Mouse (Mus musculus) intestine, embryonic 14.5 days (tissue): ENCODE measurements around the gene Gphb5. TPM values are rescaled to one million over a fixed set of nuclear protein-coding genes. Genes with fewer than 3 reads are reported as not detected.

Source experiments
- ATAC-seq: fragments of 200-750 bp; cut with Nextera tagmentation; replicated peaks from 2 replicates; pipeline ENCODE4 v1.8.0; 2017; ENCODE audit warnings: low read depth, moderate number of reproducible peaks, moderate TSS enrichment, moderate library complexity; ENCODE audit not compliant: low FRiP score, low TSS enrichment
- DNase-seq: peaks from one replicate; pipeline ENCODE4 v3.0.0-alpha.2; 2018; ENCODE audit warnings: low spot score
- H3K27ac ChIP-seq: fragments of 300-500 bp; sonication (generic); 2 replicates; pipeline ENCODE4 v1.5.1; 2014; ENCODE audit warnings: low read depth, mild to moderate bottlenecking, control low read depth
- H3K27me3 ChIP-seq: fragments of 300-500 bp; sonication (generic); replicated peaks from 2 replicates; pipeline ENCODE4 v1.6.1; 2014; ENCODE audit warnings: low read length, control low read depth; ENCODE audit not compliant: control insufficient read depth, insufficient read depth
- H3K36me3 ChIP-seq: fragments of 300-500 bp; sonication (generic); 2 replicates; pipeline ENCODE4 v1.6.1; 2014; ENCODE audit warnings: low read length, control low read depth; ENCODE audit not compliant: control insufficient read depth, insufficient read depth
- H3K4me1 ChIP-seq: fragments of 300-500 bp; sonication (generic); replicated peaks from 2 replicates; pipeline ENCODE4 v1.6.1; 2014; ENCODE audit warnings: low read length, control low read depth, mixed read lengths; ENCODE audit not compliant: control insufficient read depth, insufficient read depth
- H3K4me2 ChIP-seq: fragments of 300-500 bp; sonication (generic); 2 replicates; pipeline ENCODE4 v1.6.1; 2014; ENCODE audit warnings: low read length
- H3K4me3 ChIP-seq: fragments of 300-500 bp; sonication (generic); 2 replicates; pipeline ENCODE4 v1.5.1; 2014; ENCODE audit warnings: low read depth, low read length, control low read depth, mixed read lengths
- H3K9ac ChIP-seq: fragments of 300-500 bp; sonication (generic); 2 replicates; pipeline ENCODE4 v1.6.1; 2014; ENCODE audit warnings: mild to moderate bottlenecking, low read length
- H3K9me3 ChIP-seq: fragments of 300-500 bp; sonication (generic); 2 replicates; pipeline ENCODE4 v1.6.1; 2016; ENCODE audit warnings: low read length, control low read depth; ENCODE audit not compliant: control insufficient read depth
- WGBS: fragments of 180-500 bp; shearing (Covaris S2); extraction: QIAGEN DNeasy Blood & Tissue Kit; methylation state at CpG from one replicate; pipeline ENCODE4 v1.1.7; 2014; 5-methylcytosine and 5-hydroxymethylcytosine counted together
- polyA plus RNA-seq: library from polyadenylated mRNA; unstranded; fragments of >200 nt; fragmentation: Nextera tagmentation; extraction: Ambion mirVana; gene quantifications from 2 replicates; pipeline ENCODE4 v1.2.1, GENCODE M21; 2014

Gphb5 gene
- polyA plus RNA-seq, 1 experiment from 2014 or later: not detected

DNA sequence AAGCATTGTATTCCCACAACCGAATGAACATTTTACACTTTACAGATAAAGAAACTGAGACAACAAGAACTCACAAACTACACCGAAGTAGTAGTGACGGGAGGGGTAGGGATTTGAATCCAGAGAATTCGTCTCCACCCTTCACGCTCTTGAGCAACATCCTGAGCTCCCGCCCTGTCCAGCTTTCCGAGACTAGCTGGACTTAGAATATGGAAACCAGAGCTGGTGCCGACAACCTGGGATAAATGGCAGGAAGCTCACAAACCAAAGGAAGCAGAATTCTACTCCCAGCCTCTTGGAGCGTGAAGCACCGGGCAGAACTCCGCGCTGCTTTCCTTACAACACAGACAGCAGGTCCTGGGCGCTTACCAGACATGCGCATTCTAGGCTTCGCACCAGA, 28.7 kb downstream of the Gphb5 start:
- Histone ChIP-seq H3K9ac (no peak overlapping the region), H3K4me3 (no peak overlapping the region), H3K4me1 (no peaks in the 10 kb centered on the region), H3K9me3 (no peaks in the 10 kb centered on the region), H3K4me2 (no peak overlapping the region), H3K36me3 (no peaks in the 10 kb centered on the region), H3K27me3 (0 out of 2 replicates have a peak, but pooled peaks cover 3% of the 10 kb centered on the region), H3K27ac (no peak overlapping the region)
- no peak for ATAC-seq
- DNase-seq: no peak
- 82% methylated on average over 15 of the region's 15 CpGs for WGBS

DNA sequence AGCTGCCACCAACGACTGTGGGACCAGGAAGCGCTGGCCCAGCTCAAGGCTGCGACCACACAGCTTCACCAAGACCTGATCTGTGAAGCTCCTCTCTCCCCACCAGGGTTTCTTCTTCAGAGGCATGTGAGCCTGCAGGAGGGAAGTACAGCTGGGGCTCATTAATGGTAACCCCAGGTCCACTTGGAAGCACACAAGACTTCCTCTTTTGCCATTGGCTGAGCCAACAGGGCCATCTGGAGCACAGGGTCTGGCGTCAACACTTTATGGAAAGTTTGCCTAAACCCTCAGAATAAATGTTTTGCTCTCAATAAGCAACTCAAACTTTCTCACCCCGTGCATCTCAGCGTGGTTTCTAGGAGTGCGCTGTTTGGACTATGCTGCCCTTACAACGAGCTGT, 29.4 kb downstream of the Gphb5 start:
- 84% methylated on average over 8 of the region's 8 CpGs for WGBS
- Histone ChIP-seq H3K27ac (no peak overlapping the region), H3K36me3 (no peaks in the 10 kb centered on the region), H3K27me3 (0 out of 2 replicates have a peak, but pooled peaks cover 3% of the 10 kb centered on the region), H3K9me3 (no peaks in the 10 kb centered on the region), H3K4me3 (no peak overlapping the region), H3K4me1 (no peaks in the 10 kb centered on the region), H3K4me2 (no peak overlapping the region), H3K9ac (no peak overlapping the region)
- ATAC-seq (no peak), DNase-seq (no peak)

DNA sequence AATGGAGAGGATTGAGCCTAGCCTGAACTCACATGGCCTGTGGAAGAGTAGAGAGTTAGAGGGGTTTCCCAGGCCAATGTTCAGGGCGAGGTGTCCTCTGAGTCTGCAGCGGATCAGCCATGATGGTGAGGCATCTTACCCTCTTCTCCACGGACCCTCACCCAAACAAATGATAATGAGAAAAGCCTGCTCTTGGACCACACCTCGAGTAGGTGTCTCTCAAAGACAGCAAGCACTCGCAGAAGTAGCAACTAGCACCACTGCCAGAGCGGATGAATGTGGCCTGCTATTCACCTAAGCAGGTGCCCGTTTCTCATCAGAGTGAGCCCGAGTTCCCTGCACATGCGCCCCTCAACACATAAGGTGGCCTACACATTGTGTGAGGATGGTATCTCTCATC, 29.9 kb downstream of the Gphb5 start:
- DNase-seq: no peak
- 90% methylated on average over 9 of the region's 9 CpGs for WGBS
- no peaks in the 10 kb centered on the region for H3K4me1 ChIP-seq
- no peaks in the 10 kb centered on the region for H3K9me3 ChIP-seq
- H3K4me3 ChIP-seq: no peak overlapping the region
- ATAC-seq: no peak
- no peak overlapping the region for H3K27ac ChIP-seq
- 0 out of 2 replicates have a peak, but pooled peaks cover 3% of the 10 kb centered on the region for H3K27me3 ChIP-seq
- no peak overlapping the region for H3K9ac ChIP-seq
- no peak overlapping the region for H3K4me2 ChIP-seq
- H3K36me3 ChIP-seq: no peaks in the 10 kb centered on the region

DNA sequence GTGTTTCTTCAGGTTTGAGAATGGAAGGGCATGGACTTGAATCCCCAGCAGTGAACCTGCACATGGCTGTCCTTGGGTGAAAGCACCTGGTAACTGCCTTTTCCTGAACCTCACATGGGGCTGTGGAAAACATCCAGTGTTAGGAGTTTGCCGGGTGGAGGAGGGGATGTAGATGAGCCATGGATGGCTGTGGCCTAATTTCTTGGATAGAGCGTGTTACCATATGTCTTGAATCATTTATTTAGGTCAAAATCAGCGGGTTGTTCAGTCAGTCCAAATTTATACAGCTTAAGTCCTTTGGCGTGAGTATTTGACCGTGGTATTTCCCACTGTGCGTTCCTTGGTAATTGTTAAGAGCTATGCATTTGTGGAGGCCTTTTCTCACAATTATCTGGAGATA, 40.5 kb downstream of the Gphb5 start:
- Histone ChIP-seq H3K27me3 (no peaks in the 10 kb centered on the region), H3K4me1 (no peaks in the 10 kb centered on the region), H3K4me2 (no peak overlapping the region), H3K9ac (no peak overlapping the region), H3K27ac (no peak overlapping the region), H3K4me3 (no peak overlapping the region), H3K9me3 (no peaks in the 10 kb centered on the region), H3K36me3 (no peaks in the 10 kb centered on the region)
- WGBS: 84% methylated on average over 6 of the region's 6 CpGs
- DNase-seq (no peak), ATAC-seq (no peak)

DNA sequence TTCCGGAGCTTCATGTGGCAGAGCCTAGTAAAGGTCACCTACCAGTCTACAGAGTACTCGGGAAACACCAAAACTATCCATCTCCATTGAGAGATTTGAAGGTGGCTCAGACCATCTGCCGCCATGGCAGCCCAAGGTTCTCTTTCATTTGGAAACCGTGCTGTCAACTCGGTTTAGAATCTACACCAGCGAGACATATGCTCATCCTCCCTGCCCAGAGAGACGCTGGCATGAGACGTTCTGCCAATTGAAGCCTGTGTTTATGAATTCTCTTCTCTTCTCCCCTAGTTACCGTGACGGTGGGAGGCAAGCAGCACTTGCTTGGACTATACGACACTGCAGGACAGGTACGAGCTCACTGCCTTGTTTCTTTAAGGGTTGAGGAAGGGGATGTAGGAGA, 41.5 kb downstream of the Gphb5 start:
- Histone ChIP-seq H3K4me1 (no peaks in the 10 kb centered on the region), H3K9ac (no peak overlapping the region), H3K4me3 (no peak overlapping the region), H3K27ac (no peak overlapping the region), H3K27me3 (no peaks in the 10 kb centered on the region), H3K9me3 (no peaks in the 10 kb centered on the region), H3K4me2 (no peak overlapping the region), H3K36me3 (no peaks in the 10 kb centered on the region)
- WGBS: 89% methylated on average over 12 of the region's 12 CpGs
- DNase-seq (no peak), ATAC-seq (no peak)

DNA sequence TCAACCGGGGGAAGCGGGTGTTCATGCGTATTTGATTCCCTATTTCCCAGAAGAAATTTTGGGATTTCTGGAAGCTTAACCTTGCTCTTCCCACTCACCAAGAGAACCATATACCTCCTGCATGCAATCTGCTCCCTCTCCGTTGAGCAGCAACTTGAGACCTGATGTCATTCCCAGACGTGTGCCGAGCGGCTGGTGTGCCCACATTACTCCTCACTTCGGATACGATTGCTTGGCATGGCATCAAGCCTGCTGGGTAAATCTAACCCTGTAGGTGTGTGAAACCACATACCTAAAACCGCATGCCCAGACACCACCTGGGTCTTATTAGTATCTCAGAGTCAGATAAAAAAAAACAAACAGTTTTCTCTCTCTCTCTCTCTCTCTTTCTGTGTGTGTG, 42.1 kb downstream of the Gphb5 start:
- Histone ChIP-seq H3K27me3 (no peaks in the 10 kb centered on the region), H3K9me3 (no peaks in the 10 kb centered on the region), H3K4me3 (no peak overlapping the region), H3K36me3 (no peaks in the 10 kb centered on the region), H3K4me2 (no peak overlapping the region), H3K9ac (no peak overlapping the region), H3K4me1 (no peaks in the 10 kb centered on the region), H3K27ac (no peak overlapping the region)
- DNase-seq (no peak), ATAC-seq (no peak)
- 94% methylated on average over 10 of the region's 10 CpGs for WGBS

DNA sequence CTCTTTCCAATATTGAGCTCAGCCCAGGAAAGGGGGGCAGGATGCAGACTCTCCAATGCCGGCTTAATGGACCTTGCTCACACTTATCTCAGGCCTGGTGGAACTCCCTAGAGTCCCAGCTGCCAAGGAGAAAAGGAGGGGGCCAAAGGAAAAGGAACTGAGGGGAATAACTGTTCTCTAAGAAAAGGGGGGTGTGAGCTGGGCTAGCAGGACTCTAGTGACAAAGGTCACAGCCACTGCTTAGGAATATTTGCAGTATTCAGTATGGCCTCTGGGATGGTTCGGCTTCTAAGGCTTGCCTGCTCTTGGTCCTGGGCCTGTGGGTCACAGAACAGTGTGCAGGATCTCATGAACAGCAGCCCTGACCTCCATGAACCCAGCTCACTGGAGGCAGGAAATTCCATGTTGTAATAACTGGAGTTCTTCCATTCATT, 47.1 kb downstream of the Gphb5 start:
- Histone ChIP-seq H3K27me3 (no peaks in the 10 kb centered on the region), H3K9ac (no peak overlapping the region), H3K4me1 (no peaks in the 10 kb centered on the region), H3K9me3 (no peaks in the 10 kb centered on the region), H3K27ac (no peak overlapping the region), H3K4me2 (no peak overlapping the region), H3K4me3 (no peak overlapping the region), H3K36me3 (no peaks in the 10 kb centered on the region)
- WGBS: 66% methylated on average over 2 of the region's 2 CpGs
- ATAC-seq (no peak), DNase-seq (no peak)

DNA sequence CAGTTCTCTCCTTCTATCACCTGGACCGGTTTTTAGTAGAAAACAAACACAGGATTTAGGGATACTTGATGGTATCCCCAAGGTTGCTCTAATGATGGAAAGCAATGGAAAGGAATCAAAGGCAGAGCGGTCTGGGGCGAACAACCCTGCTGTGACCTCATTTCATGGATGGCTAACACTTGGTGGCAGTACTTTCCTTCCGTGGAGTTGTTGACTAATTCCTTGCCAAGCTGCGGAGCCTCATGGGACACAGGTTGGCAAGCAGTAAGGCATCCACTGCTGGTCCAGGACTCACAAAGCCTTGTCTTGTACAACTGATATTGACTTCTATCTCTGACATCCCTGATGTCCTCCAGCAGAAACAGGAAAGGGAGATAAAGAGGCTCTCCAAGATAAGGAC, 48.1 kb downstream of the Gphb5 start:
- WGBS: 84% methylated on average over 5 of the region's 5 CpGs
- no peaks in the 10 kb centered on the region for H3K4me1 ChIP-seq
- H3K9me3 ChIP-seq: no peaks in the 10 kb centered on the region
- DNase-seq: no peak
- H3K4me3 ChIP-seq: no peak overlapping the region
- H3K4me2 ChIP-seq: no peak overlapping the region
- no peaks in the 10 kb centered on the region for H3K36me3 ChIP-seq
- no peaks in the 10 kb centered on the region for H3K27me3 ChIP-seq
- ATAC-seq: no peak
- H3K27ac ChIP-seq: no peak overlapping the region
- H3K9ac ChIP-seq: no peak overlapping the region

DNA sequence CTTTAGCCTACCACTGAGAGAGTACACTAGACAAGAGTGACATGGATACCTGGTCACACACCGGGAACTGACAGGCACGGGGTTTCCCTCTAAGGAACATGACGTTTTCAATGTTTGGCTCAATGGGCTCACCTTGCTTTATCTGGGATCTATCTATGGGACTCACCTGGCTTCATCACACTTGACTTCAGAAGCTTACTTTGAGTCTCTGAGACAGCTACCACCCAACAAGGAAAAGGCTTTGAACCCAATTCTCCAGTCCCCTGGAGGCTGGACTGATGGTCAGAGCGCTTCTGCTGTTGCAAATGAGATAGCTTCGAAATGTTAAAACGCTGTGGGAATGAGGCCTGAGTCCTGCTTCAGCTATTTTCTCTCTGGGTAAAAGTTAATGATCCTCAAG, 49.2 kb downstream of the Gphb5 start:
- H3K9ac ChIP-seq: no peak overlapping the region
- H3K27ac ChIP-seq: no peak overlapping the region
- WGBS: 92% methylated on average over 6 of the region's 6 CpGs
- ATAC-seq (no peak), DNase-seq (no peak)
- H3K36me3 ChIP-seq: no peaks in the 10 kb centered on the region
- H3K4me2 ChIP-seq: no peak overlapping the region
- no peaks in the 10 kb centered on the region for H3K27me3 ChIP-seq
- no peak overlapping the region for H3K4me3 ChIP-seq
- no peaks in the 10 kb centered on the region for H3K9me3 ChIP-seq
- no peaks in the 10 kb centered on the region for H3K4me1 ChIP-seq
